In the genomic region with DNA sequence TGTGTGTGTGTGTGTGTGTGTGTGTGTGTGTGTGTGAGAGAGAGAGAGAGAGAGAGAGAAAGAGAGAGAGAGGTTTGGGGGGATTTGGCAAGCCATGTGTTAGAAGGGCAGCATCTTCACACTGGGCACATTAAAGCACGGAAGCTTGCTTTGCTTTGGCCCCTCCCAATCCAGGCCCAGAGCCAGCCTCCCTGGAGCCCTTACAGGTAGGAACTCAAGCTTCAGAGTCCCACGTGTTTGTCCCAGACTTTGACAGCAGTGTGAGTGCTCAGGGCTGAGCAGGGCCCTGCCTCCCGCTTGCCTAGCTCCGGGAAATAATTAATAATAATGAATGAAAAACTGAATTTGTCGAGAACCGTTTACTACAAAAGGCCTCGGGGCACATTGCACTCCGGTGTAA, we compare ENCODE assay signal across 13 mouse cellular contexts.
DNase-seq lines count a peak whose midpoint lies in the region; ATAC-seq lines count a peak whose summit lies in the region.
"Had no signal": no experiment of that assay in that cellular context is flagged by ENCODE, and none has a peak within 500 bp of the region (broad histone marks: within the 10 kb centered on the region; RNA-seq: fewer than 3 reads in every experiment).

No protein-coding gene starts in this region.

- no peaks in the 10 kb centered on the region for H3K9me3 ChIP-seq in neural tube, embryonic 13.5 days
- H3K9me3 ChIP-seq in forebrain, embryonic 15.5 days = no peaks in the 10 kb centered on the region
- no peaks in the 10 kb centered on the region for H3K9me3 ChIP-seq in neural tube, embryonic 15.5 days (replicated peaks)
- no peaks in the 10 kb centered on the region for H3K9me3 ChIP-seq in heart, embryonic 10.5 days
- H3K9me3 ChIP-seq: limb, embryonic 10.5 days; stomach, embryonic 15.5 days had no signal

- peak; percentile 34 for DNase-seq in layer of hippocampus, adult 11-12 months (ENCODE audit: low spot score)
- DNase-seq in layer of hippocampus, adult 9-10 months (ENCODE audit: low spot score) = no peak
- DNase-seq in neural tube, embryonic 10.5 days (ENCODE audit: extremely low spot score, low spot score) = no peak
- no peak for DNase-seq in heart, embryonic 10.5 days (ENCODE audit: low spot score)
- DNase-seq: heart, postnatal 10 days; kidney, adult 11 months; lung, adult 18-20 months had no signal

- H3K4me1 ChIP-seq in neural tube, embryonic 13.5 days (replicated peaks) = peaks cover 46% of the 10 kb centered on the region
- H3K4me1 ChIP-seq in forebrain, embryonic 15.5 days = peaks cover 16% of the 10 kb centered on the region
- H3K4me1 ChIP-seq in neural tube, embryonic 15.5 days = peaks cover 14% of the 10 kb centered on the region
- H3K4me1 ChIP-seq in heart, embryonic 10.5 days = 0 out of 2 replicates have a peak, but pooled peaks cover 9% of the 10 kb centered on the region

- 28% methylated on average over 8 of the region's 8 CpGs for WGBS in neural tube, embryonic 13.5 days
- 13% methylated on average over 8 of the region's 8 CpGs for WGBS in forebrain, embryonic 15.5 days
- 25% methylated on average over 8 of the region's 8 CpGs for WGBS in neural tube, embryonic 15.5 days
- 63% methylated on average over 8 of the region's 8 CpGs for WGBS in heart, embryonic 10.5 days

- peaks cover 40% of the 10 kb centered on the region for H3K36me3 ChIP-seq in neural tube, embryonic 13.5 days
- peaks cover 32% of the 10 kb centered on the region for H3K36me3 ChIP-seq in forebrain, embryonic 15.5 days
- peaks cover 15% of the 10 kb centered on the region for H3K36me3 ChIP-seq in neural tube, embryonic 15.5 days
- H3K36me3 ChIP-seq in heart, embryonic 10.5 days = no peaks in the 10 kb centered on the region
- H3K36me3 ChIP-seq: limb, embryonic 10.5 days; stomach, embryonic 15.5 days had no signal

- no peak overlapping the region for H3K4me3 ChIP-seq in neural tube, embryonic 13.5 days
- H3K4me3 ChIP-seq in forebrain, embryonic 15.5 days = no peak overlapping the region
- no peak overlapping the region for H3K4me3 ChIP-seq in neural tube, embryonic 15.5 days (replicated peaks)
- no peak overlapping the region for H3K4me3 ChIP-seq in heart, embryonic 10.5 days
- H3K4me3 ChIP-seq: limb, embryonic 10.5 days; stomach, embryonic 15.5 days had no signal

- H3K9ac ChIP-seq in neural tube, embryonic 13.5 days = 0 out of 2 replicates have a peak overlapping the region, but pooled peaks have one; percentile 5
- H3K9ac ChIP-seq in forebrain, embryonic 15.5 days (replicated peaks) = no peak overlapping the region
- H3K9ac ChIP-seq in neural tube, embryonic 15.5 days (replicated peaks) = no peak overlapping the region
- H3K9ac ChIP-seq: stomach, embryonic 15.5 days had no signal

- ATAC-seq in neural tube, embryonic 13.5 days (ENCODE audit: low read depth) = no peak
- ATAC-seq in forebrain, embryonic 15.5 days (replicated peaks) = no peak
- ATAC-seq in neural tube, embryonic 15.5 days (ENCODE audit: low FRiP score) = no peak
- no peak for ATAC-seq in activated CD4-positive, CD25-positive, alpha-beta regulatory T cell, adult 4 months

- H3K4me2 ChIP-seq in neural tube, embryonic 13.5 days = no peak overlapping the region
- no peak overlapping the region for H3K4me2 ChIP-seq in forebrain, embryonic 15.5 days (replicated peaks)
- no peak overlapping the region for H3K4me2 ChIP-seq in neural tube, embryonic 15.5 days
- H3K4me2 ChIP-seq: stomach, embryonic 15.5 days had no signal

- H3K27ac ChIP-seq in neural tube, embryonic 13.5 days (replicated peaks) = peak overlapping the region; percentile 62
- peak overlapping the region; percentile 27; the same call in 1 of the 2 replicates for H3K27ac ChIP-seq in forebrain, embryonic 15.5 days (replicated peaks)
- H3K27ac ChIP-seq in neural tube, embryonic 15.5 days (replicated peaks) = peak overlapping the region; percentile 37
- no peak overlapping the region for H3K27ac ChIP-seq in heart, embryonic 10.5 days
- H3K27ac ChIP-seq: limb, embryonic 10.5 days; stomach, embryonic 15.5 days had no signal

- no peaks in the 10 kb centered on the region for H3K27me3 ChIP-seq in neural tube, embryonic 13.5 days
- no peaks in the 10 kb centered on the region for H3K27me3 ChIP-seq in forebrain, embryonic 15.5 days
- H3K27me3 ChIP-seq in neural tube, embryonic 15.5 days (replicated peaks) = no peaks in the 10 kb centered on the region
- H3K27me3 ChIP-seq in heart, embryonic 10.5 days (ENCODE audit: insufficient read depth, poor library complexity, severe bottlenecking) = peaks cover 73% of the 10 kb centered on the region
- H3K27me3 ChIP-seq: stomach, embryonic 15.5 days had no signal
